Mouse (Mus musculus): Measurements from ENCODE around the gene Sdk1.

Sdk1 gene

GRCm38 (mm10) chr5:141447247-141447646, 206.0 kb downstream of the Sdk1 start:
- no peak for DNase-seq (ENCODE audit: low read depth, low spot score)

GRCm38 (mm10) chr5:141463417-141463816, 222.1 kb downstream of the Sdk1 start:
- no peak for DNase-seq (ENCODE audit: low read depth, low spot score)

- no peak for DNase-seq (ENCODE audit: low read depth, low spot score)
Measured at GRCm38 (mm10) chr5:141468821-141469220, 227.5 kb downstream of the Sdk1 start.

- no peak for DNase-seq (ENCODE audit: low read depth, low spot score)
Measured at GRCm38 (mm10) chr5:141505281-141505680, 264.0 kb downstream of the Sdk1 start.

GRCm38 (mm10) chr5:141506344-141506743, 265.1 kb downstream of the Sdk1 start:
- no peak for DNase-seq (ENCODE audit: low read depth, low spot score)

GRCm38 (mm10) chr5:141524801-141525715, 283.8 kb downstream of the Sdk1 start:
- no peak for DNase-seq (ENCODE audit: low read depth, low spot score)

GRCm38 (mm10) chr5:141540193-141540592, 298.9 kb downstream of the Sdk1 start:
- DNase-seq (ENCODE audit: low read depth, low spot score), result no peak

GRCm38 (mm10) chr5:141542890-141543666, 301.8 kb downstream of the Sdk1 start:
- DNase-seq (ENCODE audit: low read depth, low spot score), result no peak

GRCm38 (mm10) chr5:141553444-141553843, 312.2 kb downstream of the Sdk1 start:
- no peak for DNase-seq (ENCODE audit: low read depth, low spot score)

GRCm38 (mm10) chr5:141558731-141559130, 317.4 kb downstream of the Sdk1 start:
- DNase-seq (ENCODE audit: low read depth, low spot score), result no peak

GRCm38 (mm10) chr5:141560325-141560724, 319.0 kb downstream of the Sdk1 start:
- DNase-seq (ENCODE audit: low read depth, low spot score), result no peak

GRCm38 (mm10) chr5:141561989-141562560, 320.8 kb downstream of the Sdk1 start:
- DNase-seq (ENCODE audit: low read depth, low spot score), result no peak

GRCm38 (mm10) chr5:141564197-141564596, 322.9 kb downstream of the Sdk1 start:
- no peak for DNase-seq (ENCODE audit: low read depth, low spot score)

GRCm38 (mm10) chr5:141568106-141568505, 326.8 kb downstream of the Sdk1 start:
- no peak for DNase-seq (ENCODE audit: low read depth, low spot score)

GRCm38 (mm10) chr5:141570442-141570841, 329.2 kb downstream of the Sdk1 start:
- DNase-seq (ENCODE audit: low read depth, low spot score), result no peak

- DNase-seq (ENCODE audit: low read depth, low spot score), result no peak
Measured at GRCm38 (mm10) chr5:141574263-141574662, 333.0 kb downstream of the Sdk1 start.

GRCm38 (mm10) chr5:141591246-141591645, 350.0 kb downstream of the Sdk1 start:
- no peak for DNase-seq (ENCODE audit: low read depth, low spot score)

- DNase-seq (ENCODE audit: low read depth, low spot score), result no peak
Measured at GRCm38 (mm10) chr5:141612721-141613120, 371.4 kb downstream of the Sdk1 start.

GRCm38 (mm10) chr5:141615763-141616162, 374.5 kb downstream of the Sdk1 start:
- DNase-seq (ENCODE audit: low read depth, low spot score), result no peak

GRCm38 (mm10) chr5:141617660-141618059, 376.4 kb downstream of the Sdk1 start:
- DNase-seq (ENCODE audit: low read depth, low spot score), result no peak

GRCm38 (mm10) chr5:141625401-141625800, 384.1 kb downstream of the Sdk1 start:
- no peak for DNase-seq (ENCODE audit: low read depth, low spot score)

GRCm38 (mm10) chr5:141631641-141632040, 390.4 kb downstream of the Sdk1 start:
- no peak for DNase-seq (ENCODE audit: low read depth, low spot score)
